Mouse (Mus musculus) splenic B cell, adult 2 months (primary cell): Measurements from ENCODE around the gene Pwp2.
"Not testable (repeated sequence)": the region's sequence is repeated elsewhere in the genome, so short reads cannot be mapped to it uniquely, and the experiment has no call there.

ENCODE experiments used
- DNase-seq: peaks from one replicate; pipeline ENCODE4 v3.0.0-alpha.2; 2011; ENCODE audit warnings: low read depth, low spot score
- H3K27me3 ChIP-seq: 2 replicates; pipeline ENCODE4 v1.6.1; 2012; ENCODE audit warnings: mild to moderate bottlenecking, low read length, moderate library complexity, mixed read lengths; ENCODE audit not compliant: control insufficient read depth, poor library complexity, insufficient read depth, severe bottlenecking
- H3K36me3 ChIP-seq: 2 replicates; pipeline ENCODE4 v1.6.1; 2012; ENCODE audit warnings: mild to moderate bottlenecking, low read length, moderate library complexity, mixed read lengths; ENCODE audit not compliant: control insufficient read depth, poor library complexity, insufficient read depth, severe bottlenecking

The Pwp2 gene

GRCm38 (mm10) chr10:78124137-78124536 lies 60.8 kb downstream of the Pwp2 start:
- not testable (repeated sequence) for DNase-seq, H3K36me3 ChIP-seq, H3K27me3 ChIP-seq
